In genomic region chr8:119345029-119345682, GRCm38 (mm10) we compare ENCODE assay signal across 8 mouse cellular contexts. TPM values are rescaled to one million over a fixed set of nuclear protein-coding genes. Genes with fewer than 3 reads are reported as not detected.
DNase-seq lines count a peak whose midpoint lies in the region; ATAC-seq and TF ChIP-seq lines count a peak whose summit lies in the region.

No protein-coding gene starts in this region.

- H3ac ChIP-seq in myocyte (ENCODE audit: control insufficient read depth, insufficient read length), result peak overlapping the region; percentile 63

- DNase-seq in heart, adult 9 months (ENCODE audit: low spot score in 2 of 2), result no peak
- DNase-seq in spleen, adult 18-20 months, result no peak
- DNase-seq in ovary, postnatal 10 days (ENCODE audit: low spot score), result no peak

- H3K27ac ChIP-seq in heart, embryonic 12.5 days (ENCODE audit: poor library complexity, severe bottlenecking), result 0 out of 2 replicates have a peak overlapping the region, but pooled peaks have one; percentile 13
- no peak overlapping the region for H3K27ac ChIP-seq in embryonic facial prominence, embryonic 13.5 days
- H3K27ac ChIP-seq in intestine, postnatal 0 days (ENCODE audit: low read depth, low read length), result peak overlapping the region; percentile 35; the same call in 1 of the 2 replicates

- peaks cover 6% of the 10 kb centered on the region for H3K4me1 ChIP-seq in heart, embryonic 12.5 days (replicated peaks)
- peaks cover 12% of the 10 kb centered on the region for H3K4me1 ChIP-seq in E14TG2a.4 (replicated peaks; ENCODE audit: low read depth, low read length)
- H3K4me1 ChIP-seq in embryonic facial prominence, embryonic 13.5 days, result peaks cover 7% of the 10 kb centered on the region
- no peaks in the 10 kb centered on the region; the same call in 1 of the 2 replicates for H3K4me1 ChIP-seq in intestine, postnatal 0 days (replicated peaks; ENCODE audit: control insufficient read depth, insufficient read depth, low read length)

- TF ChIP-seq POLR2A in myocyte (IDR thresholded peaks at IDR 0.05; ENCODE audit: insufficient read length, low read depth), result no peak

- peak overlapping the region; percentile 96 for H3K9ac ChIP-seq in heart, embryonic 12.5 days
- H3K9ac ChIP-seq in embryonic facial prominence, embryonic 13.5 days, result peak overlapping the region; percentile 98
- H3K9ac ChIP-seq in intestine, postnatal 0 days (ENCODE audit: low read depth, low read length), result peak overlapping the region; percentile 97

- no peaks in the 10 kb centered on the region for H3K27me3 ChIP-seq in heart, embryonic 12.5 days (replicated peaks)
- H3K27me3 ChIP-seq in E14TG2a.4 (ENCODE audit: insufficient read depth, low read length) (no peaks in the 10 kb centered on the region), myocyte (ENCODE audit: control insufficient read depth, insufficient read depth, insufficient read length) (no peaks in the 10 kb centered on the region)
- peaks cover 10% of the 10 kb centered on the region for H3K27me3 ChIP-seq in embryonic facial prominence, embryonic 13.5 days
- H3K27me3 ChIP-seq in intestine, postnatal 0 days (replicated peaks; ENCODE audit: control insufficient read depth, insufficient read depth, low read length), result no peaks in the 10 kb centered on the region

- peak overlapping the region; percentile 91 for H3K4me3 ChIP-seq in heart, embryonic 12.5 days
- H3K4me3 ChIP-seq in E14TG2a.4 (replicated peaks; ENCODE audit: low read length), result peak overlapping the region; percentile 95
- H3K4me3 ChIP-seq in embryonic facial prominence, embryonic 13.5 days, result peak overlapping the region; percentile 98
- peak overlapping the region; percentile 100 for H3K4me3 ChIP-seq in intestine, postnatal 0 days (ENCODE audit: low read depth, low read length)
- peak overlapping the region; percentile 74 for H3K4me3 ChIP-seq in myocyte

- no peak for ATAC-seq in heart, embryonic 12.5 days (ENCODE audit: insufficient number of reproducible peaks, low FRiP score)
- no peak for ATAC-seq in embryonic facial prominence, embryonic 13.5 days (ENCODE audit: insufficient number of reproducible peaks, insufficient read depth, low FRiP score, low TSS enrichment, low read depth)
- ATAC-seq in intestine, postnatal 0 days, result no peak

- peaks cover 10% of the 10 kb centered on the region for H3K79me2 ChIP-seq in myocyte (ENCODE audit: control insufficient read depth, insufficient read depth)

- 35% methylated on average over 22 of the region's 22 CpGs for WGBS in heart, embryonic 12.5 days
- 51% methylated on average over 22 of the region's 22 CpGs for WGBS in embryonic facial prominence, embryonic 13.5 days
- WGBS in intestine, postnatal 0 days, result 46% methylated on average over 22 of the region's 22 CpGs

- TF ChIP-seq CTCF in E14TG2a.4 (conservative IDR thresholded peaks at IDR 0.05; ENCODE audit: low read length), result no peak
- peak; percentile 19; the same call in 1 of the 2 replicates for TF ChIP-seq CTCF in intestine, postnatal 0 days (IDR thresholded peaks at IDR 0.05; ENCODE audit: low read depth)

- peaks cover 41% of the 10 kb centered on the region for H3K36me3 ChIP-seq in heart, embryonic 12.5 days
- H3K36me3 ChIP-seq in E14TG2a.4 (ENCODE audit: insufficient read depth, low read length), result peaks cover 40% of the 10 kb centered on the region
- peaks cover 37% of the 10 kb centered on the region for H3K36me3 ChIP-seq in embryonic facial prominence, embryonic 13.5 days
- H3K36me3 ChIP-seq in intestine, postnatal 0 days (ENCODE audit: control insufficient read depth, insufficient read depth), result peaks cover 31% of the 10 kb centered on the region
- H3K36me3 ChIP-seq in myocyte (ENCODE audit: control insufficient read depth, insufficient read depth), result peaks cover 18% of the 10 kb centered on the region

- H3K9me3 ChIP-seq in heart, embryonic 12.5 days (replicated peaks), result no peaks in the 10 kb centered on the region; the same call in 1 of the 2 replicates
- H3K9me3 ChIP-seq in E14TG2a.4 (ENCODE audit: low read length), result peaks cover 60% of the 10 kb centered on the region
- H3K9me3 ChIP-seq in embryonic facial prominence, embryonic 13.5 days, result peaks cover 7% of the 10 kb centered on the region; the same call in 1 of the 2 replicates
- H3K9me3 ChIP-seq in intestine, postnatal 0 days (ENCODE audit: control insufficient read depth), result 0 out of 2 replicates have a peak, but pooled peaks cover 3% of the 10 kb centered on the region

- H3K4me2 ChIP-seq in heart, embryonic 12.5 days, result peak overlapping the region; percentile 75
- peak overlapping the region; percentile 78 for H3K4me2 ChIP-seq in embryonic facial prominence, embryonic 13.5 days
- peak overlapping the region; percentile 92 for H3K4me2 ChIP-seq in intestine, postnatal 0 days (replicated peaks; ENCODE audit: low read depth)
- H3K4me2 ChIP-seq in myocyte (ENCODE audit: low read depth), result peak overlapping the region; percentile 78

TF ChIP-seq in myocyte, 11 proteins besides CTCF, POLR2A, EP300 and RAD21:
- no peak for TF ChIP-seq POLR2AphosphoS2 (IDR thresholded peaks at IDR 0.05; ENCODE audit: insufficient read length, low read depth)
- no peak for TF ChIP-seq SRF (IDR thresholded peaks at IDR 0.05; ENCODE audit: control insufficient read depth, insufficient read length, low read depth)
- TF ChIP-seq TCF3 (IDR thresholded peaks at IDR 0.05; ENCODE audit: insufficient read length, low read depth), result no peak
- TF ChIP-seq MYOG (IDR thresholded peaks at IDR 0.05; ENCODE audit: control insufficient read depth in 1 of 3, insufficient read depth in 1 of 3, insufficient read length in 2 of 3, low read depth in 2 of 3), result no peak
- no peak for TF ChIP-seq TCF12 (IDR thresholded peaks at IDR 0.05; ENCODE audit: insufficient read depth, poor library complexity, severe bottlenecking)
- TF ChIP-seq E2F4 (IDR thresholded peaks at IDR 0.05; ENCODE audit: insufficient read depth), result no peak
- TF ChIP-seq MAX (IDR thresholded peaks at IDR 0.05; ENCODE audit: low read depth), result no peak
- TF ChIP-seq REST (IDR thresholded peaks at IDR 0.05; ENCODE audit: insufficient read depth, insufficient read length), result no peak
- TF ChIP-seq MYOD1 (IDR thresholded peaks at IDR 0.05; ENCODE audit: control insufficient read depth in 1 of 3, insufficient read length in 2 of 3, low read depth in 2 of 3), result no peak
- no peak for TF ChIP-seq USF1 (IDR thresholded peaks at IDR 0.05; ENCODE audit: low read depth)
- TF ChIP-seq CEBPB (IDR thresholded peaks at IDR 0.05; ENCODE audit: insufficient read depth, poor library complexity, severe bottlenecking), result no peak

RNA-seq across cellular contexts. Expression of gene Hsbp1, which starts 0.9 kb away (rescaled TPM):
- 268 and 275 TPM in 2 replicates for polyA plus RNA-seq in heart, embryonic 12.5 days (2016; fragmentation: Nextera tagmentation; extraction: Ambion mirVana)
- 335 and 345 TPM in 2 replicates for polyA plus RNA-seq in embryonic facial prominence, embryonic 13.5 days (2015; fragmentation: Nextera tagmentation; extraction: Ambion mirVana)
- polyA plus RNA-seq in intestine, postnatal 0 days (2015; fragmentation: Nextera tagmentation; extraction: Ambion mirVana), result 256 and 259 TPM in 2 replicates
- 238 TPM for polyA plus RNA-seq in myocyte (2012; fragmentation: generic; extraction: Trizol)

RNA-seq across cellular contexts. Expression of gene Mlycd, which starts 49.5 kb away (rescaled TPM):
- 19.3 and 20.1 TPM in 2 replicates for polyA plus RNA-seq in heart, embryonic 12.5 days (2016; fragmentation: Nextera tagmentation; extraction: Ambion mirVana)
- 11.0 and 12.7 TPM in 2 replicates for polyA plus RNA-seq in embryonic facial prominence, embryonic 13.5 days (2015; fragmentation: Nextera tagmentation; extraction: Ambion mirVana)
- polyA plus RNA-seq in intestine, postnatal 0 days (2015; fragmentation: Nextera tagmentation; extraction: Ambion mirVana), result 29.0 and 29.4 TPM in 2 replicates
- 23.1 TPM for polyA plus RNA-seq in myocyte (2012; fragmentation: generic; extraction: Trizol)
